Mouse (Mus musculus): ENCODE results near the gene Haus5. TPM values are rescaled to one million over a fixed set of nuclear protein-coding genes. Genes with fewer than 3 reads are reported as not detected.

Gene Haus5
- polyA plus RNA-seq, 1 experiment from 2014 or later: 26.1 TPM

- H3K9me3 ChIP-seq (ENCODE audit: control insufficient read depth, low read length): no peaks in the 10 kb centered on the region
- peak; percentile 88 for ATAC-seq (ENCODE audit: insufficient number of reproducible peaks, insufficient read depth, low FRiP score, low read depth)
- H3K36me3 ChIP-seq (ENCODE audit: control insufficient read depth, insufficient read depth, low read length): peaks cover 38% of the 10 kb centered on the region
- WGBS: under 1% methylated on average over 44 of the region's 44 CpGs
- peaks cover 3 to 9% of the 10 kb centered on the region in 2 experiments; a peak in 3 of 4 replicates for H3K4me1 ChIP-seq (ENCODE audit: control insufficient read depth in 2 of 2, insufficient read depth in 2 of 2, low read length in 2 of 2)
- peak within 1 kb of the TSS; percentile 75 to 76 for H3K27ac ChIP-seq (replicated peaks in 1 of 2; ENCODE audit: control insufficient read depth in 1 of 2, insufficient read depth in 1 of 2, low read depth in 2 of 2, low read length in 2 of 2)
- no peaks in the 10 kb centered on the region; the same call in 1 of the 2 replicates for H3K27me3 ChIP-seq (ENCODE audit: control insufficient read depth, insufficient read depth, low read length)
- H3K4me2 ChIP-seq (ENCODE audit: low read length): peak within 1 kb of the TSS; percentile 72
- peak within 1 kb of the TSS; percentile 86 for H3K9ac ChIP-seq (ENCODE audit: low read length)
- peak within 1 kb of the TSS; percentile 70 to 91 for H3K4me3 ChIP-seq (ENCODE audit: control insufficient read depth in 1 of 2, insufficient read depth in 1 of 2, low read depth in 1 of 2, low read length in 2 of 2)
Observed at GRCm38 (mm10) chr7:30625530-30626384, 39.0 kb downstream of the Haus5 start, which contains the start of gene Cox6b1. Cox6b1 (minus strand) TSS chr7:30626151.

DNA sequence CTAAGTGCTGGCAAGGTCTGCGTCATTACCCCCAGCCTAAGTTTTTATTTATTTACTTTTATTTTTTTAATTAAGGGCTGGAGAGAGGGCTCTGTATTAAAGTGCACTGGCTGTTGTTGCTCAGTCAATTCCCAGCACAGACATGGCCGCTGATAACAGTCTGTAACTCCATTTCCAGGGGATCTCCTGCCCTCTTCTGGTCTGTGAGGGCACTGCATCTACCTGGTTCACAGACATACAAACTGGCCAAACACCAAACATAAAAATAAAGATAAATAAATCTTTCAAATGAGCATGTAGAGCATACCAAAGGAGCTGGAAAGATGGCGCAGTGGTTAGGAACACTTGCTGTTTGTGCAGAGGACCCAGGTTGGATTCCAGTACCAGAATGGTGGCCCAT is 45.6 kb downstream of the Haus5 start:
- no peak overlapping the region for H3K9ac ChIP-seq (ENCODE audit: low read length)
- 88% methylated on average over 3 of the region's 3 CpGs for WGBS
- no peak overlapping the region for H3K27ac ChIP-seq (replicated peaks in 1 of 2; ENCODE audit: control insufficient read depth in 1 of 2, insufficient read depth in 1 of 2, low read depth in 2 of 2, low read length in 2 of 2)
- H3K36me3 ChIP-seq (ENCODE audit: control insufficient read depth, insufficient read depth, low read length): peaks cover 86% of the 10 kb centered on the region
- no peaks in the 10 kb centered on the region for H3K9me3 ChIP-seq (ENCODE audit: control insufficient read depth, low read length)
- ATAC-seq (ENCODE audit: insufficient number of reproducible peaks, insufficient read depth, low FRiP score, low read depth): no peak
- no peaks in the 10 kb centered on the region for H3K27me3 ChIP-seq (ENCODE audit: control insufficient read depth, insufficient read depth, low read length)
- H3K4me1 ChIP-seq (ENCODE audit: control insufficient read depth in 2 of 2, insufficient read depth in 2 of 2, low read length in 2 of 2): peaks cover 0 to 3% of the 10 kb centered on the region in 2 experiments; a peak in 1 of 4 replicates
- H3K4me3 ChIP-seq (ENCODE audit: control insufficient read depth in 1 of 2, insufficient read depth in 1 of 2, low read depth in 1 of 2, low read length in 2 of 2): no peak overlapping the region
- no peak overlapping the region for H3K4me2 ChIP-seq (ENCODE audit: low read length)

GRCm38 (mm10) chr7:30618658-30619057 is 46.1 kb downstream of the Haus5 start:
- 97% methylated on average over 9 of the region's 9 CpGs for WGBS
- no peaks in the 10 kb centered on the region for H3K9me3 ChIP-seq (ENCODE audit: control insufficient read depth, low read length)
- ATAC-seq (ENCODE audit: insufficient number of reproducible peaks, insufficient read depth, low FRiP score, low read depth): no peak
- no peak overlapping the region for H3K4me3 ChIP-seq (ENCODE audit: control insufficient read depth in 1 of 2, insufficient read depth in 1 of 2, low read depth in 1 of 2, low read length in 2 of 2)
- no peak overlapping the region for H3K27ac ChIP-seq (replicated peaks in 1 of 2; ENCODE audit: control insufficient read depth in 1 of 2, insufficient read depth in 1 of 2, low read depth in 2 of 2, low read length in 2 of 2)
- H3K27me3 ChIP-seq (ENCODE audit: control insufficient read depth, insufficient read depth, low read length): no peaks in the 10 kb centered on the region
- H3K4me1 ChIP-seq (ENCODE audit: control insufficient read depth in 2 of 2, insufficient read depth in 2 of 2, low read length in 2 of 2): peaks cover 0 to 3% of the 10 kb centered on the region in 2 experiments; a peak in 1 of 4 replicates
- no peak overlapping the region for H3K4me2 ChIP-seq (ENCODE audit: low read length)
- H3K36me3 ChIP-seq (ENCODE audit: control insufficient read depth, insufficient read depth, low read length): peaks cover 81% of the 10 kb centered on the region
- no peak overlapping the region for H3K9ac ChIP-seq (ENCODE audit: low read length)

DNA sequence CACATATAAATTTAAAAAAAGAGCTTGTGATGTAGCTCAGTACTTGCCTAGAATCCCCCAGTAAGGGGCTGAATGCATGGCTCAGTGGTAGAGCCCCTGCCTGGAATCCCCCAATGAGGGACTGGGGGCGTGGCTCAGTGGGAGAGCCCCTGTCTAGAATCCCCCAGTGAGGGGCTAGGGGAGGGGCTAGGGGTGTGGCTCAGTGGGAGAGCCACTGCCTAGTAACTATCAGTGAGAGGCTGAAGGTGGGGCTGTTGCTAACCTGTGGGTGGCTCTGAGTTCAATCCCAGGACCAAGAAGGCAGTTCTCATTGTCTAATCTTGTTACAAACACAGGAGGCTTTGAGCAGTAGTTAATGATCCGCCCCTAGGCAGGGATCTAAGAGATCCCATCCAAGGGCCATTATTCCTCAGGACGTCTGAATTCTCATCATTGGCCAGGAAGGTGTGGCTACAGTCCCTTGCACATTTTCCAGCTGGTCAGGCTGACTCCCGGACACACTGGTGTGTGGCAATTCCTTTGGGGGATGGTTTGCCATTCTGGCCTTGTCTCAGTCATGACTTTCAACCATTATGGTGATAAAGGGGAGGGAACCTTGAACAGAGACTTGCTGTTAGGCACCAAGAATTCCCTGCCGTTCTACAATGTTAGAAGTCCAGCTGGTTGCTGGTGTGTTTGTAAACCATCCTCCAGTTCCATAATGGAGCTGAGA is 49.6 kb downstream of the Haus5 start:
- Histone ChIP-seq H3K9ac (ENCODE audit: low read length) (no peak overlapping the region), H3K27me3 (ENCODE audit: control insufficient read depth, insufficient read depth, low read length) (no peaks in the 10 kb centered on the region), H3K4me3 (ENCODE audit: control insufficient read depth in 1 of 2, insufficient read depth in 1 of 2, low read depth in 1 of 2, low read length in 2 of 2) (no peak overlapping the region), H3K4me1 (ENCODE audit: control insufficient read depth in 2 of 2, insufficient read depth in 2 of 2, low read length in 2 of 2) (peaks cover 2 to 3% of the 10 kb centered on the region in 2 experiments; a peak in 3 of 4 replicates), H3K36me3 (ENCODE audit: control insufficient read depth, insufficient read depth, low read length) (peaks cover 46% of the 10 kb centered on the region), H3K9me3 (ENCODE audit: control insufficient read depth, low read length) (no peaks in the 10 kb centered on the region), H3K27ac (replicated peaks in 1 of 2; ENCODE audit: control insufficient read depth in 1 of 2, insufficient read depth in 1 of 2, low read depth in 2 of 2, low read length in 2 of 2) (no peak overlapping the region), H3K4me2 (ENCODE audit: low read length) (no peak overlapping the region)
- 52% methylated on average over 5 of the region's 5 CpGs for WGBS
- no peak for ATAC-seq (ENCODE audit: insufficient number of reproducible peaks, insufficient read depth, low FRiP score, low read depth)

GRCm38 (mm10) chr7:30614454-30614853 is 50.3 kb downstream of the Haus5 start:
- Histone ChIP-seq H3K9me3 (ENCODE audit: control insufficient read depth, low read length) (no peaks in the 10 kb centered on the region), H3K9ac (ENCODE audit: low read length) (no peak overlapping the region), H3K36me3 (ENCODE audit: control insufficient read depth, insufficient read depth, low read length) (peaks cover 41% of the 10 kb centered on the region), H3K4me1 (ENCODE audit: control insufficient read depth in 2 of 2, insufficient read depth in 2 of 2, low read length in 2 of 2) (peaks cover 8 to 10% of the 10 kb centered on the region in 2 experiments), H3K27ac (replicated peaks in 1 of 2; ENCODE audit: control insufficient read depth in 1 of 2, insufficient read depth in 1 of 2, low read depth in 2 of 2, low read length in 2 of 2) (no peak overlapping the region), H3K27me3 (ENCODE audit: control insufficient read depth, insufficient read depth, low read length) (no peaks in the 10 kb centered on the region), H3K4me2 (ENCODE audit: low read length) (no peak overlapping the region), H3K4me3 (ENCODE audit: control insufficient read depth in 1 of 2, insufficient read depth in 1 of 2, low read depth in 1 of 2, low read length in 2 of 2) (no peak overlapping the region)
- ATAC-seq (ENCODE audit: insufficient number of reproducible peaks, insufficient read depth, low FRiP score, low read depth): no peak
- WGBS: 77% methylated on average over 2 of the region's 2 CpGs

DNA sequence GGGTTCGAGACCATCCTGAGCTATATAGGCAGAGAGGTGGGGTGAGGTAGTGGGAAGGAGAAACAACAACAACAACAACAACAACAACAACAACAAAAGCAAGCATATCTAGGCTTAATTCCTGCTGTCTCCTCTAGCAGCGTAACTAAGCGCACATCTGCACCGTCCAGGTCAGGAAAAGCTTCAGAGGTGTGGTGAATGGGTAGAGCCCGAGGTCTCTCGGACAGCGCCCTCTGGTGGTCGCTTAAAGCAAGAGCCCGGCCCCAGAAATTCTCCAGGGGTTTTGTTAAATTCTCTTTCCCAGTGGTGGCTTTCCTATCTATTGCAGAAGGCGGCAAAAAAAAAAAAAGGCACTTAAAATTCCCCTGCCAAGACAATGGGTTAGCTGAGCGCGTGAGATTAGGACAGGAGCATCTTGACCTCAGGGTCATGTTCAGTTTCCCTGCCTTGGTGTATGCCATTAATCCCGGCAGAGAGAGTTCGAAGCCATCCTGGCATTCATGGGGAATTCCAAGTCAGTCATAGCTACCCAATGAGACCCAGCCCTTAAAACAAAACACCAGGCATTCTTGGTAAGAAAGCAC is 51.2 kb downstream of the Haus5 start:
- Histone ChIP-seq H3K4me2 (ENCODE audit: low read length) (no peak overlapping the region), H3K4me1 (ENCODE audit: control insufficient read depth in 2 of 2, insufficient read depth in 2 of 2, low read length in 2 of 2) (peaks cover 8 to 10% of the 10 kb centered on the region in 2 experiments), H3K27ac (replicated peaks in 1 of 2; ENCODE audit: control insufficient read depth in 1 of 2, insufficient read depth in 1 of 2, low read depth in 2 of 2, low read length in 2 of 2) (no peak overlapping the region)

GRCm38 (mm10) chr7:30612654-30613402 is 52.0 kb downstream of the Haus5 start, which contains the start of gene Upk1a:
Upk1a (minus strand) TSS chr7:30612847.
- peaks cover 8 to 10% of the 10 kb centered on the region in 2 experiments for H3K4me1 ChIP-seq (ENCODE audit: control insufficient read depth in 2 of 2, insufficient read depth in 2 of 2, low read length in 2 of 2)
- H3K4me2 ChIP-seq (ENCODE audit: low read length): no peak within 1 kb of the TSS
- no peak within 1 kb of the TSS for H3K27ac ChIP-seq (replicated peaks in 1 of 2; ENCODE audit: control insufficient read depth in 1 of 2, insufficient read depth in 1 of 2, low read depth in 2 of 2, low read length in 2 of 2)
- no peaks in the 10 kb centered on the region for H3K9me3 ChIP-seq (ENCODE audit: control insufficient read depth, low read length)
- no peaks in the 10 kb centered on the region for H3K27me3 ChIP-seq (ENCODE audit: control insufficient read depth, insufficient read depth, low read length)
- ATAC-seq (ENCODE audit: insufficient number of reproducible peaks, insufficient read depth, low FRiP score, low read depth): no peak
- H3K36me3 ChIP-seq (ENCODE audit: control insufficient read depth, insufficient read depth, low read length): peaks cover 24% of the 10 kb centered on the region
- H3K9ac ChIP-seq (ENCODE audit: low read length): no peak within 1 kb of the TSS
- 80% methylated on average over 8 of the region's 8 CpGs for whole genome bisulfite sequencing
- no peak within 1 kb of the TSS for H3K4me3 ChIP-seq (ENCODE audit: control insufficient read depth in 1 of 2, insufficient read depth in 1 of 2, low read depth in 1 of 2, low read length in 2 of 2)

More for the DNA sequence above, 51.2 kb downstream of the Haus5 start:
- WGBS: 20% methylated on average over 14 of the region's 14 CpGs
- ATAC-seq (ENCODE audit: insufficient number of reproducible peaks, insufficient read depth, low FRiP score, low read depth): no peak; the same call in 1 of the 2 replicates
- H3K36me3 ChIP-seq (ENCODE audit: control insufficient read depth, insufficient read depth, low read length): peaks cover 32% of the 10 kb centered on the region
- no peak overlapping the region for H3K4me3 ChIP-seq (ENCODE audit: control insufficient read depth in 1 of 2, insufficient read depth in 1 of 2, low read depth in 1 of 2, low read length in 2 of 2)
- H3K9me3 ChIP-seq (ENCODE audit: control insufficient read depth, low read length): no peaks in the 10 kb centered on the region
- H3K27me3 ChIP-seq (ENCODE audit: control insufficient read depth, insufficient read depth, low read length): no peaks in the 10 kb centered on the region
- H3K9ac ChIP-seq (ENCODE audit: low read length): no peak overlapping the region
